Mouse (Mus musculus): ENCODE measurements around the gene Srgn. TPM values are rescaled to one million over a fixed set of nuclear protein-coding genes. Genes with fewer than 3 reads are reported as not detected.

The Srgn gene
- total RNA-seq (2021): 10 to 100 TPM; 36.6 to 42.0 TPM
- long read RNA-seq, experiment 1, transcript Srgn-201 (3 exons, 938 nt): major isoform, 10 of 12 reads
- long read RNA-seq, experiment 1, partial matches to known transcripts: 0 of 12 reads
- long read RNA-seq, experiment 1, other reads (novel, unspliced or antisense): 2 of 12 reads
- long read RNA-seq, experiment 2, transcript Srgn-201 (3 exons, 938 nt): major isoform, 7 of 9 reads
- long read RNA-seq, experiment 2, partial matches to known transcripts: 1 of 9 reads
- long read RNA-seq, experiment 2, other reads (novel, unspliced or antisense): 1 of 9 reads

DNA sequence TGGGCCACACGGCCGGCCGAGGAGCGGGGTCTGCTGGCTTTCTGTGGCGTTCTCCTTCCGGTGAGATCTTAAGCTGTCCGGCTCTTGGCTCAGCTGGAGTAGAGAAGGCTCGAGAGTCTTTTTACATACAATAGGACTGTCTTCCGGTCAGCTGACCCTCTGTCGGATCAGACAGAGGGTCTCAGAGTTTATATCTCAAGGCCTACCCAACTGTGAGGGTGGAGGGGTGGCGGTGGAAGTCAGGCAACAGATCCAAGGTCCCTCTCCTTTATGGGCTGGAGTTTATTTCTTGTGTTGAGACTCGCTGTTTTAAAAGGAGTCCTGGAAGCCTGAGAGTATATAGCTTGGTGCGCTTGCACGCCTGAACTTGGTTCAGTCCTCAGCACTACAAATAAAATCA, at the start of gene Srgn:
Gene Srgn (minus strand): TSS at position 101 of the 400 bp plus-strand sequence.
- no peak for DNase-seq

- no peak for DNase-seq
Observed at GRCm38 (mm10) chr10:62575001-62575400, 47.8 kb upstream of the Srgn start.

- DNase-seq: no peak
Observed at GRCm38 (mm10) chr10:62570126-62570871, 43.0 kb upstream of the Srgn start.

- no peak for DNase-seq
Observed at GRCm38 (mm10) chr10:62568861-62569260, 41.6 kb upstream of the Srgn start.

DNA sequence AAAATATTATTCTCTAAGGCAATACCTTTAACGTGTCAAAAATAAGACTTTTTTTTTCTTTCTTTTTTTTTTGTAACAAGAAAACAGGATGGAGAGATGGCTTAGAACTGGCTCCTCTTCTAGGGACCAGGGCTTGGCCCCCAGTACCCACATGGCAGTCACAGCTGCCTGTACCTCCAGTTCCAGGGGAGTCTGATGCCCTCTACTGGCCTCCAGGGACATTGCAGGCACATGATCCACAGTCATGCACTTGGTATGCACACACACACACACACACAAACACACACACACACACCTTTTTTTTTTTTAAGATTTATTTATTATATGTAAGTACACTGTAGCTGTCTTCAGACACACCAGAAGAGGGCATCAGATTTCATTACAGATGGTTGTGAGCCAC, 30.5 kb upstream of the Srgn start:
- no peak for DNase-seq

DNA sequence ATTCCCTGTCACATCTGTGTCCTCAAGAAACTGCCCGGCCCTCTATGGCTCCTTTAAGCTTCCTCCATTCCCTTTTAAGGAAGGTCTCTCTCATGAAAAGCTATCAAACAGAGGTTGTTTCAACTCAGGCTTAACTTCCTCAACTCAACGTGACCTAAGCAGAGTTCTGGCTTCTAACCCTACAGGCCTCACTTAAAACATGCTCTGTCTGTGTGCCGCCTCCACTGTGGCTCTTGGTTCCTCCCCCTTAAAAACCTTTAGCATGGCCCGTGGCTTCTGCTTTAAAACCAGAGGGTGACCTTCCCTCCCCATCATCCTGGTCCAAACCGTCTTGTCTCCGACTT, 29.3 kb upstream of the Srgn start:
- DNase-seq: no peak

GRCm38 (mm10) chr10:62555705-62556557, 28.7 kb upstream of the Srgn start:
- DNase-seq: no peak

GRCm38 (mm10) chr10:62553611-62554091, 26.4 kb upstream of the Srgn start:
- DNase-seq: no peak

GRCm38 (mm10) chr10:62550787-62551300, 23.6 kb upstream of the Srgn start:
- no peak for DNase-seq

DNA sequence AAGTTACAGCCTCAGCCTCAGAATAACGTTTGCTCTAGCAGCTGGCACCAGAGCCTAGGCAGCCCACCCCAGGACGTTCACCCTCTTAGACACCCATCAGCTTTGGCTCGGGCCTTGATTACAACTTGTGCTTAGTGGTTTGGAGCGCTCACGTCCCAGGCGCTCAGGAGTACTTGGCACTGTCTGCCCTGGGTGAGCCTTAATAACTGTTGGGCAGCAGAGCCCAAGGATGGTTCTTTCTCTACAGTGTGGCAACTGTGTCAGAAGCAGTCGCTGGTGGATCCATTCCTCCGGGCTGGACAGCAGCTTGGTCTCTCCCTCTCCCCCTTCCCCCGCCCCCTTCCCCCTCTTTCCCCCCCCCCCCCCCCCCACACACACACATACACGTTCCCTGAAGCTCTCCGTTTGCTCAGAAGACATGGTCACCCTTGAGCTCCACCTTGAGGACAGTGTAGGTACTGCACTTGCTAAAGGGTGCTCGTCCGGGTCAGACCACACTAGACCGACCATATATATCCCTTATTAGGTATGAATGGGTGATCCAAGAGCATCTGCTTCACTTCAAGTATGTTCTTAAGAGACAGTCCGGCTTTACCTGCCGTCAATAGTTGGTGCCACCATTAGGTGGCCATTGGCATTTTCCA, 22.4 kb upstream of the Srgn start:
- peak; percentile 73 to 90 for DNase-seq

DNA sequence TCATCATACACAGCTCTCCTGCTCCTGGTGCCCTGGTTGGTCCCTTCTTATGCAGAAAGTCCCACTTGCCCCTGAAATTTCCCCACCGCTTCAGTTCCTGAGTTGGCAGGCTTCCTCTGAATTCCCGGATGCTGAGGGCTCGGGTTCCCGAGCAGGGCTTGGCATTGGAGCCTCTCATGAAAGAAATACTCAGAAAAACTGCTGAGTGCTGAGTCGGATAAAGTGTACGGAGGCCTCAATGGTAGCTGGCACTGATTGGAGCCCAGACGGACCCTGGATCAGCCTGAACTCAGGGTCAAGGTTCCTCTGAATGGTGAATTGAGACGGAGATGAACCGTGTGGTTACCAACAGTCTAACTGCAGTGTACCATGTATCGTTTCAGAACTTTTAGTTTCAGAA, 19.2 kb upstream of the Srgn start:
- peak in 1 of 2 experiments; percentile 29 for DNase-seq

DNA sequence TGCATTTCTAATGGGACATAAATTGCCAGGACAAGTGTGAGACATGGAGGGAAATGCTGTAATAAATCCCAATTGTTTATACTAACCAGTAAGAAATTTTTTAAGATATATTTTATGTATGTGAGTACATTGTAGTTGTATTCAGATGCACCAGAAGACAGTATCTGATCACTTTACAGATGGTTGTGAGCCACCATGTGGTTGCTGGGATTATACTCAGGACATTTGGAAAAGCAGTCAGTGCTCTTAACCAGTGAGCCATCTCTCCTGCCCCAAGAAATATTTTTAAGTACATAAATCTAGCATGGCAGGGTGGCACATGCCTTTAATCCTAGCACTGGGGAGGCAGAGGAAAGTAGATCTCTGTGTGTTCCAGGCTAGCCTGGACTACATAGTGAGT, 18.5 kb upstream of the Srgn start:
- no peak for DNase-seq

- no peak for DNase-seq
Observed at GRCm38 (mm10) chr10:62544316-62544715, 17.1 kb upstream of the Srgn start.

DNA sequence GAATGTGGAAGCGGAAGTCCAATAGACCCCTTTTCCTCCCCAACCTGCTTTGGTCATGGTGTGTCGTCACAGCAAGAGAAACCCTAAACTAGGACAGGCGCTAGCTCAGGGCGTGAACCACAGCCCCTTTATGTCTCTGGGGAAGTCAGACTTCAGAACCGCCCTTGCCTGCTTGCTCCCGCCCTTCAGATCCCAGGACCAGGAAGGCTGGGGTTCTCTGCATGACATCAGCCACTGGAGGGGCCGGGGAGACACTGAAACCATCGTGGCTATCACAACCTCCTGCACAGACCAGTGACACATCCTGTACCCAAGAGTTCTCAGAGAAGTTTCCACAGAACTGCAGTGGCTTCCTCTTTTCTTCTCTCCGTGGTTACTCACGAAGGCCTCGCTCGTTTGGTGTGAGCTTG, 16.2 kb upstream of the Srgn start:
- DNase-seq: peak; percentile 31 to 77

DNA sequence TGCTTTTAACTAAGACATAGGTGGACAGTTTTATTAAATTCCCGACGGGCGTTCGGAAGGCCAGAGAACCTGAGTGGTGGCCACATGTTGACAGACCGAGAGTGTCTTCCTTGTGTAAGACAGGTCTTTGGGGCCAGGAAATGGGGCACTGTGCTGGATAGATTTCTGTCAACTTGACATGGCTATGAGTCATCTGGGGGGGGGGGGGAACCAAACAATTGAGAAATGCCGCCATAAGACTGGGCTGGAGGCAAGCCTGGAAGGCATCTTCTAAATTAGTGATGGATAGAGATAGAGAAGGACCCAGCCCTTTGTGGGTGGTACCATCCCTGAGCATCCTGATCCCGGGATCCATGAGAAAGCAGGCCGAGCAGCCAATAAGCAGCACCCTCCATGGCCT, 15.7 kb upstream of the Srgn start:
- DNase-seq: no peak

DNA sequence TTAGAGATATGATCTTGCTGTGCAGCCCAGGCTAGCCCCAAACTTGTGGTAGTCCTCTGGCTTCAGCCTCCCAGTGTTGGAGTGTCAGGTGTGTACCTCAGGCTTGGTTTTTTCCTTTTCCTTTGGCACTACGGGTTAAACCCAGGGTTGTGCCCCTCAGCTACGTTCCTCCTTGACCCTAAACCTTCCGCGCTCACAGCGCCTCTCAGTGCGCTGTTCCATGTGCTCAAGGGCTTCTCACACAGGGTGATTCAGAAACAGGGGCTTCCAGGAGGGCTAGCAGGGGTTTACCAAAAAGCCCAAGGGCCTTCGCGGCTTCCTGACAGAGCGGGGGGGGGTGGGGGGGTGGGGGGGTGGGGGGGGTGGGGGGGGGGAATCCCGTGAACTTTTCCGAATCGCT, 15.3 kb upstream of the Srgn start:
- DNase-seq: no peak

DNA sequence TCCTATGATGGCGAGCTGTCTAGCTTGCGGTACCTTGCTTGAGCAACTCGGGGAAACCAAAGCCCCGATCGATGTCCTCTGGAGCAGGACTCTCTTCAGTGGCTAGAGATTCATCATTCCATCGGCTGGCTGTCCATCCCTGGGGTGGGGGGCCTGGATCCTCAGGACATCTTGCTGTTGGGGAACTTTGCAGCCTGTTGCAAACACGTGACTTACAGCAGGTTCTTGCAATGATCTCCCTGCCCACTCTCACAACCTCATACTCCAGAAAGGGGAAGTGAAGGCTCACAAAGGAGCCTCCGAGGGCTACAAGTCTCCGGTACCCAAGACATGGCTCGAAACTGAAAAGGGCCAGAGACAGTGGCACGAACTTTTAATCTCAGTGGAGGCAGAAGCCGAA, 14.2 kb upstream of the Srgn start:
- peak in 1 of 2 experiments; percentile 42 for DNase-seq

DNA sequence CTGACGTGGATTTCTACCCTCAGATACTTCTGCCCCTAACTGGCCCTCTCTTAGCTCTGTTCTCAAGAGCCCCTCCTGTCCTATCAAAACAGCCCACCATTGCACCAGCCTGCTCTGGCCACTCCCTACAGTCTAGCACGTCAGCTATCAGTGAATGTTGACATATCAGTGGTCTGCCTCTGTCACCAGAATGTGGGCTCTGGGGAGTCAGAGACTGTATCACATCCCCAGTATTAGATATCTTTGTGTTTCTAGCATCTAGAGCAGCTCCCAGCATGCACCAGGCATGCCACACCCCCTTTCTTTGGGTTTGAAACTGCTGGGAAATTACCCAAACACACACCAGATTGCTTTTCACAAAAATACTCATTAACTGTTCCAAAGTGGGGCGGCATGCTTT, 13.5 kb upstream of the Srgn start:
- DNase-seq: no peak

- DNase-seq: no peak
Observed at GRCm38 (mm10) chr10:62534509-62534908, 7.3 kb upstream of the Srgn start.

- DNase-seq: no peak
Observed at GRCm38 (mm10) chr10:62532832-62533231, 5.6 kb upstream of the Srgn start.

GRCm38 (mm10) chr10:62530183-62530582, 2.9 kb upstream of the Srgn start:
- DNase-seq: peak; percentile 76 to 85

GRCm38 (mm10) chr10:62522346-62522950, 4.8 kb downstream of the Srgn start:
- no peak for DNase-seq
